8 mouse cellular contexts compared by ENCODE assay signal in the genomic region with DNA sequence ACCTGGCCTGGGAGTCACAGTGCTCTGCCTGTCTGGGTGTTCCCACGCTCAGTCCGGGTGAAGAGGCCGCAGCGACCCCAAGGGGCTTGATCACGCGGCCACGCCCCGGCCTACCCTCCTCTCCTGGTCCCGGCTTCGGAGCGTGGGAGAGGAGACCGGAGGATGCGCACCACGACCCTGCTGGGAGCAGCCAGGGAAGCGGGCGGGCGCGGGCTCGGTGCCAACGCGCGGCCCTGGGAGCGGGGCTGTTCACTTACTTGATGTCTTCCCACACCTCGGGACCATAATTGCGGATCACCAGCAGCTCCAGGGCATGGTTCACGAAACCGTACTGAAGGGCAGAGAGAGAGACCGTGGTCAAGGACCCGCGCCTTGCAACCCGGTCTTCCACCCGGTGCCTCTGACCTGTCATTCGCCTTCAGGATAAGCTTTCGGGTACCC. TPM values are rescaled to one million over a fixed set of nuclear protein-coding genes. Genes with fewer than 3 reads are reported as not detected.
DNase-seq lines count a peak whose midpoint lies in the region; ATAC-seq and TF ChIP-seq lines count a peak whose summit lies in the region.

No protein-coding gene starts in this region.

- no peak overlapping the region; the same call in 1 of the 2 replicates for H3K27ac ChIP-seq in bone marrow, adult 2 months (ENCODE audit: control insufficient read depth, insufficient read depth, low read depth, low read length, poor library complexity)
- peak overlapping the region; percentile 67; the same call in 1 of the 2 replicates for H3K27ac ChIP-seq in embryonic facial prominence, embryonic 10.5 days (replicated peaks)
- peak overlapping the region; percentile 82 for H3K27ac ChIP-seq in intestine, embryonic 16.5 days (ENCODE audit: low read length)

- 3% methylated on average over 34 of the region's 34 CpGs for WGBS in bone marrow, adult 2 months
- WGBS in embryonic facial prominence, embryonic 10.5 days = under 1% methylated on average over 34 of the region's 34 CpGs
- WGBS in intestine, embryonic 16.5 days = under 1% methylated on average over 34 of the region's 34 CpGs

- TF ChIP-seq CTCF in bone marrow, adult 2 months (IDR thresholded peaks at IDR 0.05; ENCODE audit: control insufficient read depth, insufficient read depth, low read length) = no peak

- DNase-seq in embryonic facial prominence, embryonic 10.5 days (ENCODE audit: low spot score) = peak; percentile 61
- DNase-seq in heart, adult 11 months = peak; percentile 98
- peak; percentile 77 to 78 for DNase-seq in left cerebral cortex, postnatal 14 days (ENCODE audit: low spot score in 2 of 2)
- peak; percentile 59 to 71 for DNase-seq in right cerebral cortex, postnatal 36 days (ENCODE audit: low spot score in 2 of 2)

- intact Hi-C loops in left cerebral cortex, postnatal 14 days (cut with DNase I) = loop anchor here (5.0 kb wide), 1 partner anchor 69 kb away; no protein-coding TSS in a partner anchor

- ATAC-seq in intestine, embryonic 16.5 days = peak; percentile 62
- 0 out of 2 replicates have a peak, but pooled peaks have one; percentile 13 for ATAC-seq in megakaryocyte progenitor cell, adult 5-6 weeks (replicated peaks; ENCODE audit: poor library complexity)
- no peak for ATAC-seq in monocyte, adult 5-6 weeks (replicated peaks; ENCODE audit: insufficient number of reproducible peaks, low FRiP score, low TSS enrichment, poor library complexity, severe bottlenecking)

- H3K27me3 ChIP-seq in embryonic facial prominence, embryonic 10.5 days (replicated peaks; ENCODE audit: low read depth, poor library complexity, severe bottlenecking) = peaks cover 30% of the 10 kb centered on the region
- 0 out of 2 replicates have a peak, but pooled peaks cover 3% of the 10 kb centered on the region for H3K27me3 ChIP-seq in intestine, embryonic 16.5 days (replicated peaks; ENCODE audit: control insufficient read depth, insufficient read depth, low read length)

- H3K36me3 ChIP-seq in embryonic facial prominence, embryonic 10.5 days (replicated peaks) = no peaks in the 10 kb centered on the region
- no peaks in the 10 kb centered on the region for H3K36me3 ChIP-seq in intestine, embryonic 16.5 days (ENCODE audit: control insufficient read depth, insufficient read depth, low read length)

- H3K4me2 ChIP-seq in intestine, embryonic 16.5 days (ENCODE audit: low read depth, low read length) = peak overlapping the region; percentile 78

- H3K9ac ChIP-seq in intestine, embryonic 16.5 days (ENCODE audit: low read depth, low read length) = peak overlapping the region; percentile 77

- H3K4me3 ChIP-seq in bone marrow, adult 2 months (replicated peaks; ENCODE audit: control insufficient read depth, low read depth, low read length) = peak overlapping the region; percentile 24
- peak overlapping the region; percentile 64 for H3K4me3 ChIP-seq in embryonic facial prominence, embryonic 10.5 days
- peak overlapping the region; percentile 55 for H3K4me3 ChIP-seq in intestine, embryonic 16.5 days (ENCODE audit: low read length)

- H3K4me1 ChIP-seq in bone marrow, adult 2 months (ENCODE audit: control insufficient read depth, insufficient read depth, low read length) = no peaks in the 10 kb centered on the region
- H3K4me1 ChIP-seq in embryonic facial prominence, embryonic 10.5 days = peaks cover 15% of the 10 kb centered on the region
- H3K4me1 ChIP-seq in intestine, embryonic 16.5 days (ENCODE audit: control insufficient read depth, insufficient read depth, low read length) = 0 out of 2 replicates have a peak, but pooled peaks cover 3% of the 10 kb centered on the region

- no peaks in the 10 kb centered on the region for H3K9me3 ChIP-seq in embryonic facial prominence, embryonic 10.5 days
- no peaks in the 10 kb centered on the region for H3K9me3 ChIP-seq in intestine, embryonic 16.5 days (ENCODE audit: control insufficient read depth, low read length)

- no peak for TF ChIP-seq POLR2A in bone marrow, adult 2 months (IDR thresholded peaks at IDR 0.05; ENCODE audit: borderline replicate concordance, control insufficient read depth, low read depth, low read length)

RNA-seq across cellular contexts. Expression of a gene that starts 0.7 kb away (rescaled TPM):
- 5.2 and 5.6 TPM in 2 replicates for polyA plus RNA-seq in bone marrow, adult 2 months (2011; ENCODE audit: insufficient read depth, insufficient read length, low replicate concordance, missing spikeins)
- 3.2 and 3.5 TPM in 2 replicates for polyA plus RNA-seq in embryonic facial prominence, embryonic 10.5 days (2016; fragmentation: Nextera tagmentation; extraction: Ambion mirVana)
- polyA plus RNA-seq in intestine, embryonic 16.5 days (2015; fragmentation: Nextera tagmentation; extraction: Ambion mirVana) = 55.3 and 59.7 TPM in 2 replicates
- 100 to 1,000 TPM; 193 to 201 TPM for total RNA-seq in left cerebral cortex, postnatal 14 days (2021)
- 0.30 TPM in 1 of 2 replicates, not detected in the other for total RNA-seq in megakaryocyte progenitor cell, adult 5-6 weeks (2015)
- total RNA-seq in megakaryocyte progenitor cell, adult 5-6 weeks (2017) = 0.37 TPM in 1 of 2 replicates, not detected in the other
- total RNA-seq in monocyte, adult 5-6 weeks (2017) = 0.19 to 10.4 TPM (median 1.6 TPM) in 3 replicates

Comparison
In these comparisons a context has a peak if more than half of its experiments do, and no peak if none do; other contexts are left out.
1. RNA of a gene that starts 0.7 kb away (total RNA-seq): 193 to 201 TPM in left cerebral cortex, postnatal 14 days; 0.30 to 0.37 TPM in megakaryocyte progenitor cell, adult 5-6 weeks and 0.19 to 10.4 TPM in monocyte, adult 5-6 weeks; every median in the first group is over 10 times any median in the second.
2. Peak in every context shown above with its lines, with median percentiles within 50 percentile points of each other: H3K4me3 ChIP-seq and DNase-seq.